Comparison of ENCODE assay signal across 10 mouse cellular contexts in genomic region chr17:4834065-4834464, GRCm38 (mm10).
DNase-seq lines count a peak whose midpoint lies in the region; ATAC-seq and TF ChIP-seq lines count a peak whose summit lies in the region.
"Had no signal": no experiment of that assay in that cellular context is flagged by ENCODE, and none has a peak within 500 bp of the region (broad histone marks: within the 10 kb centered on the region; RNA-seq: fewer than 3 reads in every experiment).

No protein-coding gene starts in this region.

- no peaks in the 10 kb centered on the region for H3K4me1 ChIP-seq in embryonic facial prominence, embryonic 14.5 days (ENCODE audit: control insufficient read depth, insufficient read depth, low read length)
- H3K4me1 ChIP-seq in embryonic facial prominence, embryonic 10.5 days: 0 out of 2 replicates have a peak, but pooled peaks cover 4% of the 10 kb centered on the region
- H3K4me1 ChIP-seq in thymus, adult 2 months (replicated peaks; ENCODE audit: control insufficient read depth, insufficient read depth, low read length): no peaks in the 10 kb centered on the region
- H3K4me1 ChIP-seq: limb, embryonic 13.5 days had no signal

- TF ChIP-seq POLR2A in thymus, adult 2 months (IDR thresholded peaks at IDR 0.05; ENCODE audit: control insufficient read depth, extremely low read depth, insufficient read depth, low read length, poor library complexity): no peak

- no peak overlapping the region for H3K27ac ChIP-seq in embryonic facial prominence, embryonic 14.5 days (replicated peaks; ENCODE audit: low read depth, low read length)
- no peak overlapping the region for H3K27ac ChIP-seq in embryonic facial prominence, embryonic 10.5 days (replicated peaks)
- H3K27ac ChIP-seq in thymus, adult 2 months (ENCODE audit: control insufficient read depth, insufficient read depth, low read length): no peak overlapping the region
- H3K27ac ChIP-seq: limb, embryonic 13.5 days had no signal

- H3K4me3 ChIP-seq in embryonic facial prominence, embryonic 14.5 days (ENCODE audit: low read depth, low read length): no peak overlapping the region
- no peak overlapping the region for H3K4me3 ChIP-seq in embryonic facial prominence, embryonic 10.5 days
- no peak overlapping the region for H3K4me3 ChIP-seq in thymus, adult 2 months (ENCODE audit: control insufficient read depth, insufficient read depth, low read length)
- H3K4me3 ChIP-seq: limb, embryonic 13.5 days had no signal

- intact Hi-C loops in gastrocnemius, postnatal 36 days (cut with DNase I): no loop called here

- DNase-seq in embryonic facial prominence, embryonic 14.5 days (ENCODE audit: low spot score): peak; percentile 20
- DNase-seq in embryonic facial prominence, embryonic 10.5 days (ENCODE audit: low spot score): no peak
- peak; percentile 63 for DNase-seq in fat pad, adult 2 months (ENCODE audit: extremely low read depth, low read depth, low spot score)
- DNase-seq in kidney, postnatal 36 days: peak; percentile 44 to 49
- DNase-seq in ovary, postnatal 36 days (ENCODE audit: low spot score): peak; percentile 48
- DNase-seq in gastrocnemius, postnatal 36 days: no peak
- DNase-seq in spleen, postnatal 10 days (ENCODE audit: low spot score in 2 of 2): no peak
- no peak for DNase-seq in thymus, adult 2 months

- no peak overlapping the region for H3K4me2 ChIP-seq in embryonic facial prominence, embryonic 14.5 days (ENCODE audit: low read depth, low read length)
- H3K4me2 ChIP-seq: limb, embryonic 13.5 days had no signal

- TF ChIP-seq CTCF in thymus, adult 2 months (IDR thresholded peaks at IDR 0.05; ENCODE audit: borderline replicate concordance, control insufficient read depth, extremely low read depth, insufficient read depth, low read length, poor library complexity): no peak

- no peak overlapping the region for H3K9ac ChIP-seq in embryonic facial prominence, embryonic 14.5 days (ENCODE audit: low read depth, low read length)
- H3K9ac ChIP-seq: limb, embryonic 13.5 days had no signal

- no peaks in the 10 kb centered on the region for H3K9me3 ChIP-seq in embryonic facial prominence, embryonic 14.5 days (ENCODE audit: control insufficient read depth, low read length)
- no peaks in the 10 kb centered on the region for H3K9me3 ChIP-seq in embryonic facial prominence, embryonic 10.5 days
- H3K9me3 ChIP-seq: limb, embryonic 13.5 days had no signal

- ATAC-seq in embryonic facial prominence, embryonic 14.5 days (ENCODE audit: low read depth): no peak
- ATAC-seq: forebrain, embryonic 16.5 days had no signal

- WGBS in embryonic facial prominence, embryonic 14.5 days: 69% methylated on average over 7 of the region's 7 CpGs
- WGBS in embryonic facial prominence, embryonic 10.5 days: 84% methylated on average over 7 of the region's 7 CpGs
- 90% methylated on average over 7 of the region's 7 CpGs for WGBS in thymus, adult 2 months

- H3K36me3 ChIP-seq in embryonic facial prominence, embryonic 14.5 days (ENCODE audit: control insufficient read depth, insufficient read depth, low read length): no peaks in the 10 kb centered on the region
- H3K36me3 ChIP-seq in embryonic facial prominence, embryonic 10.5 days (replicated peaks): no peaks in the 10 kb centered on the region
- no peaks in the 10 kb centered on the region for H3K36me3 ChIP-seq in thymus, adult 2 months (ENCODE audit: control insufficient read depth, insufficient read depth, low read length)
- H3K36me3 ChIP-seq: limb, embryonic 13.5 days had no signal

- no peaks in the 10 kb centered on the region for H3K27me3 ChIP-seq in embryonic facial prominence, embryonic 14.5 days (replicated peaks; ENCODE audit: control insufficient read depth, insufficient read depth, low read length)
- no peaks in the 10 kb centered on the region for H3K27me3 ChIP-seq in embryonic facial prominence, embryonic 10.5 days (replicated peaks; ENCODE audit: low read depth, poor library complexity, severe bottlenecking)
- H3K27me3 ChIP-seq in thymus, adult 2 months (ENCODE audit: control insufficient read depth, insufficient read depth, low read length): no peaks in the 10 kb centered on the region
- H3K27me3 ChIP-seq: limb, embryonic 13.5 days had no signal

Comparison
In these comparisons a context has a peak if more than half of its experiments do, and no peak if none do; other contexts are left out.
1. DNase-seq: peak in embryonic facial prominence, embryonic 14.5 days (single experiment), fat pad, adult 2 months (single experiment), kidney, postnatal 36 days (2 of 2) and ovary, postnatal 36 days (single experiment); none in embryonic facial prominence, embryonic 10.5 days (single experiment), gastrocnemius, postnatal 36 days (0 of 2), spleen, postnatal 10 days (0 of 2) and thymus, adult 2 months (single experiment).